Mouse (Mus musculus) spleen, embryonic (tissue): Measurements from ENCODE around the gene Ptx4.

Experiments used
- CTCF ChIA-PET: fragments of 350-600 bp; sonication (Branson Sonifier 250); formaldehyde crosslinking; loops from one replicate; lab custom pipeline; 2022; lab: Charles Lee

Gene Ptx4

DNA sequence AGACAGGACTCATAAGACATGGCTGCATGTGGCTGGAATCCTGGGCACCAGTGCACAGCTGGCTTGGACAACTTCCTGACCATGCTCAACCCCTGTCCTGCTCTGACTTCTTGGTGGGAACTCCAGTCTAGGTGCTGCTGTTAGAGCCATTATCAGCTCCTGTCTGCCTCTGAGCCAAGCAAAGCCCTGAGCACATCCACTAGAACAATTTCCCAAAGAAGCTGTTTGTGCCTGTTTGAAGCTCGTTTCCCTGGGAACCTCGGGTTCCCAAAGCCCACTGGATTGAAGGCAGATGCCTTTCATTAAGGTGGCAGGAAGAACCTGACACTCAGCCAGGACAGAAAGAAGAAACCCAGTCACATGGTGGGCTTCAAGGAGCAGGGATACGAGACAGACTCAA is at the start of gene Ptx4:
Gene Ptx4, plus strand, starts transcription at position 355 of the 400 bp plus-strand sequence.
- CTCF ChIA-PET = interaction anchor here (0.6 to 0.7 kb wide), 2 partner anchors 25 to 329 kb away, joined by 3 read pairs; no protein-coding TSS in a partner anchor

- CTCF ChIA-PET = no interaction called here
These were observed 43.7 kb upstream of the Ptx4 start for GRCm38 (mm10) chr17:25076906-25077305.

- CTCF ChIA-PET = no interaction called here
These were observed 42.7 kb upstream of the Ptx4 start for GRCm38 (mm10) chr17:25077771-25078372.

GRCm38 (mm10) chr17:25080210-25080609 is 40.4 kb upstream of the Ptx4 start:
- CTCF ChIA-PET = no interaction called here

- CTCF ChIA-PET = no interaction called here
These were observed 39.6 kb upstream of the Ptx4 start for GRCm38 (mm10) chr17:25080960-25081381.

GRCm38 (mm10) chr17:25082081-25082847 is 38.3 kb upstream of the Ptx4 start:
- CTCF ChIA-PET = no interaction called here

DNA sequence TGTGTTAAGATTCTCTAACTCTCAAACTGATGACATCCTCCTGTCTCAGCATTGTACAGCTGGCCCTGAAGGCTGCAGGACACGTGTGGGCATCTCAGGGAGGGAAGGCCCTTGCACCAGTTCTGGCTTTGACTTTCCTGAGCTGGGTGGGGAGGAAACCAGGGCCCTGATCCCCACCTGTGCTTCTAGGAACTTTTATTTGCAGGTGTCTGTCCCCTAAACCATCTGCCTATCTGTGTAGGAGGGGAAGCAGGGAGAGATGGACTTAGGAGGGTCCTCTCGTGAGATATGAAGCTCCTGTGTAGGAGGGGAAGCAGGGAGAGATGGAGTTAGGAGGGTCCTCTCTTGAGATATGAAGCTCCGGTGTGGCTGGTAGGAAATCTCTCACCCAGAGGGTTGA is 37.7 kb upstream of the Ptx4 start:
- CTCF ChIA-PET = no interaction called here

- CTCF ChIA-PET = no interaction called here
These were observed 37.1 kb upstream of the Ptx4 start, which contains the start of gene Tmem204 for GRCm38 (mm10) chr17:25083444-25083931. Tmem204 (minus strand) TSS chr17:25083591.

DNA sequence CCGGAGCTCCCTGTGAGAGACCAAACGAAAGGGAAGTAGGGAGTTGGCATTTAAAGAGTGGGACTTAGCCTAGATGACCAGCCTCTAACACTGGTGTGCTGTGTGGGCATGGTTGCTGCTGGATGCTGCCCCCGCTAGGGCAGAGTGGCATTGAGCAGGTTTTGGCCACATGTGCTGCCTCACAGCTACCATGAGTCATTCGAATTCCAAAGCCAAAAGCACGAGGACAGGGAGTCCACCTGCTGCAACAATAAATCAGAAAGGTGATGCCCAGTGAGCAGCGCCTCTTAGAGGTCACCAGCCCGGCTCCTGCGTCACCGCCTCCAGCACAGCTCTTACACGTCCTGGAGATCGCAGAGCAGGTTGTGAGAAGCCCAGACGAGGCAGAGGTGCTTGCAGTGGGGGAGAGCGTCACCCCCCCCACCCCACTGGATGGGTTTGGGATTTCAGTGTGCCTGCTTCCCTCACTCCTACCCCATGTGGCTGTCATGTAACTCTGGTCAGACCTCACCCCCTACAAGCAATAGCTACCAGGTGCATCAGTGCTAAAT is 35.6 kb upstream of the Ptx4 start:
- CTCF ChIA-PET = no interaction called here

- CTCF ChIA-PET = interaction anchor here (0.6 kb wide), 1 partner anchor 62 kb away, joined by 3 read pairs; no protein-coding TSS in a partner anchor
These were observed 33.8 kb upstream of the Ptx4 start for GRCm38 (mm10) chr17:25086724-25087123.

DNA sequence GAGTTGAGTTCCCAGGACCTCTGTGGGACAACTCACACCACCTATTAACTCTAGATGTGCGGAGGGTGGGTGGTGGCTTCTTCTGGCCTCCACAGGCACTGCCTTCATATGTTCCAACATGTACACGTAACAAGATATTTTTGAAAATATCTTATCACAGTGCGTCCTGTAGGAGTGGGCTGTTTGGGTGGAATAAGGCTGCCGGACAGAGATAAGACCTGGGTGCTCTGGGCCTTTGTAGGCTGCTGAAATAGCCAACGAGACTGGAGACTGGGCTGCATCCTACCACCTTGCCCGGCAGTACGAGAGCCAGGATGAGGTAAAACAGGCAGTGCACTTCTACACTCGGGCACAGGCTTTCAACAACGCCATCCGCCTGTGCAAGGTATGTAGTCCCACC is 31.4 kb upstream of the Ptx4 start:
- CTCF ChIA-PET = no interaction called here

GRCm38 (mm10) chr17:25090450-25090849 is 30.1 kb upstream of the Ptx4 start:
- CTCF ChIA-PET = interaction anchor here (0.6 kb wide), 1 partner anchor 856 kb away, joined by 3 read pairs; no protein-coding TSS in a partner anchor

DNA sequence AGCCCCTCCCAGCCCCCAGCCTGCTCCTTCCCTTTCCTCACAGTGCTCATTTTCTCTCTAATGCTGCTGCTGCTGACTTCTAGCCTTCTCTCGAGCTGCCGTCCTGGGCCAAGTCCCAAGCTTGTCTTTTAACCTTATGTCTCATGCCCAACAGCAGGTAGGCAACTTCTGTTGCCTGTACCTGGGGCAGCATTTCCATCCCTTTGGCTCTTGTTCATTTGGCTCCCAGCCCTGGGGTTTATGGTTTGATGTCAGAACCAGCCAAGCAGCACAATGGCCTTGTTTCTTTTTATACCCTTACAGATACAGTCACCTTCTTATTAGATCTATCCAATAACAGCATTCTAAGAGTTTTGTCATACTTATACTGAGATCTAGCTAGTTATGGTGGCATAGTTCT is 24.3 kb upstream of the Ptx4 start:
- CTCF ChIA-PET = no interaction called here

- CTCF ChIA-PET = no interaction called here
These were observed 20.5 kb upstream of the Ptx4 start for GRCm38 (mm10) chr17:25100052-25100451.

- CTCF ChIA-PET = interaction anchor here (0.5 kb wide), 1 partner anchor 375 kb away, joined by 3 read pairs; no protein-coding TSS in a partner anchor
These were observed 19.2 kb upstream of the Ptx4 start for GRCm38 (mm10) chr17:25101338-25101737.

GRCm38 (mm10) chr17:25107786-25108185 is 12.8 kb upstream of the Ptx4 start:
- CTCF ChIA-PET = no interaction called here

GRCm38 (mm10) chr17:25109578-25109977 is 11.0 kb upstream of the Ptx4 start:
- CTCF ChIA-PET = interaction anchor here (0.5 to 0.7 kb wide), 2 partner anchors 299 to 413 kb away, joined by 4 to 6 read pairs; no protein-coding TSS in a partner anchor

DNA sequence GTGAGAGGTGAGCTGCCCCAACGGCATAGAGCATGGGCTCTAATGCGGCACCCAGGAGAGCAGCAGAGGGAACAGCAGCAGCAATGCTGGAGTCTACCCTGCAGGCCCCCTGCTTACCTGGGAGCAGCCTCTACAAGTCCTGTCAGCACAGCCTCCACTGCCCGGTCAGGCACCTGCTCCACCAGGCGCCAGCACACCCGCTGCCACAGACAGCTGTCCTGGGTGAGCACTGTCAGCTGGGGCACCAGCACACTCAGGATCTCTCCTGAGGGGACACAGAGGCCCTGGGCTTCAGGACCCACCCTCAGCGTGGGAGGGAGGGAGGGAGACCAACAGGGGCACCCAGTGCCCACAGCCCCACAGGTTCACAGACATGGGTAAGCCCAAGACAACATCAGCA is 10.0 kb upstream of the Ptx4 start:
- CTCF ChIA-PET = no interaction called here

GRCm38 (mm10) chr17:25111220-25111619 is 9.3 kb upstream of the Ptx4 start:
- CTCF ChIA-PET = no interaction called here

- CTCF ChIA-PET = no interaction called here
These were observed 8.7 kb upstream of the Ptx4 start for GRCm38 (mm10) chr17:25111739-25112422.

DNA sequence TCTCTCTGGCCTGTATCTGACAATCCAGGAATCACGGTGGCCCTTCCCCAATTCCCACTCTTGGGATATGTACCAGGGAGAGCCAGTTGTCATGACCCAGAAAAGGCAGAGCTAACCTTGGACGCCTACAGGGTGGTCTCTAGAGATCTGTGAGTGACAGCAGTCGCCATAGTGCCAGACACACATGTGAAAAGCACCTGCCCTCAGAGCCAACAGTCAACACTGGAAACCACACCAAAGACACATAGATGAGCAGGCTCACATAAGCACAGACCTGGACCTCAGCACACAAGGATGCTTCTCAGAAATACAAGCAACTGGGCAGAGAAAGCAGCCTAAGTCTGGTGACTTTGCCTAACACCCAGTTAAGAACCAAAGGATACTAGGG is 8.1 kb upstream of the Ptx4 start:
- CTCF ChIA-PET = no interaction called here
